Mouse (Mus musculus) spleen, postnatal 4 days (tissue): ENCODE data around the gene Rhox3f.
"Not testable (repeated sequence)": the region's sequence is repeated elsewhere in the genome, so short reads cannot be mapped to it uniquely, and the experiment has no call there.

Experiments
- DNase-seq, 2 experiments: peaks; one replicate each; pipeline ENCODE4 v3.0.0; 2022; ENCODE audit warnings: low spot score in 2 of 2

The Rhox3f gene

GRCm38 (mm10) chrX:37580692-37581091 lies at the start of gene Rhox3f:
Gene Rhox3f (plus strand): TSS chrX:37580992.
- not testable (repeated sequence) for DNase-seq

- not testable (repeated sequence) for DNase-seq
Measured at GRCm38 (mm10) chrX:37541719-37542118, 39.1 kb upstream of the Rhox3f start, which contains the start of gene Rhox3e. Gene Rhox3e (plus strand): TSS chrX:37542019.

GRCm38 (mm10) chrX:37557112-37557511 lies 23.7 kb upstream of the Rhox3f start, which contains the start of gene Rhox4e:
Gene Rhox4e (plus strand): TSS chrX:37557412.
- not testable (repeated sequence) for DNase-seq

GRCm38 (mm10) chrX:37571105-37571504 lies 9.7 kb upstream of the Rhox3f start, which contains the start of gene Rhox2f:
Gene Rhox2f (plus strand): TSS chrX:37571405.
- not testable (repeated sequence) for DNase-seq

- DNase-seq = not testable (repeated sequence)
Measured at GRCm38 (mm10) chrX:37572638-37573037, 8.2 kb upstream of the Rhox3f start.

GRCm38 (mm10) chrX:37607604-37608003 lies 26.8 kb downstream of the Rhox3f start, which contains the start of gene Rhox4f:
Gene Rhox4f (minus strand): TSS chrX:37607704.
- not testable (repeated sequence) for DNase-seq

- not testable (repeated sequence) for DNase-seq
Measured at GRCm38 (mm10) chrX:37628512-37628911, 47.7 kb downstream of the Rhox3f start, which contains the start of gene Rhox3g. Gene Rhox3g (minus strand): TSS chrX:37628612.
